Mouse (Mus musculus) heart, adult 9 months (tissue): ENCODE results near the gene Marveld3.

ENCODE experiments used
- DNase-seq, 2 experiments: peaks; one replicate each; pipeline ENCODE4 v3.0.0; 2022; ENCODE audit warnings: low spot score in 2 of 2

Gene Marveld3

GRCm38 (mm10) chr8:109903909-109904469, 58.0 kb downstream of the Marveld3 start:
- DNase-seq: no peak

- DNase-seq: no peak
Observed at GRCm38 (mm10) chr8:109902379-109902778, 59.6 kb downstream of the Marveld3 start.
